In the genomic region with DNA sequence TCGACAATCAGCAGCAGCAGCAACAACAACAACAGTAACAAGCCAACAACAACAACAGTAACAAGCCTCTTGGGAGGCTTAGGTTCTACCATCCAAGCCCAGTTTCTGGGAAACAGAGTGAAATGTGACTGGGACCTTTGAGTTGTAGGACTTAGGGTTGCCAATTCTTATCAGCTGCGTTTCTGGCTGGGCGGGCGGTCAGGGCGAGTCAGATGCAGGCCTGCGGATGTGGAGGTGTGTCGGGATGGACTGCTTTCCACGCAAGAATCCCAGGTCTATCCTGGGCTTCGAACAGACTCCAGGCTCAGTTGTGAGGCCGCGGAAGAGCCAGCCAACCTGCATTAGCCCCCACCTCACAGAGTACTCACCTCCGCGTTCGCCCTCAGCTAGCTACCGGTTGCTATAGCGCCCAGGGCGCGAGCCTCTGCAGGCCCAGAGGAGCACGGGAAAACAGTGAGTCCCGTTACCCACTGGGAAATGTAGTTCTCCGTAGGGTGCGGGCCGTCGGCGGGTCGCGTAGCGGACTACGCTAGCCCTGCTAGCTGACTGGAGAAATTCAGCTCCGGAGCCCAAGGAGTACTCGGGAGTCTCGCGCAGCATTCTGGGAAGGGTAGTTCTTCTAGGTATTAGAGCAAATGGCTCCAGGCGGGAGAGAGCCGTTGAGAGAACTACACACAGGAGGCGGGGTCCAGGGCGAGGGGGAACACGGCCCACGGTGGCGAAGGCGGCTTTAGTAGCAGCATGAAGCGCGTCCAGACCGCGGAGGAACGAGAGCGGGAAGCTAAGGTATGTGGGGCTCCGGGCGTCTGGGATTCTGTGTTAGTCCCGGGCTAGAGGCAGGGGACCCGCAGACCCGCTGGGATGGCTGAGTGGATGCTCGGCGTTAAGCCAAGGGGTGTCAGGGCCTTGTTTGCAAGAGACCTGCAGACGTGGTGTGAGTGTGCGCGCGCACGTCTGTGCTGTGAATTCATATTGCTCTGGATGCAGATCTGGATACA, we compare ENCODE assay signal across 8 mouse cellular contexts. TPM values are rescaled to one million over a fixed set of nuclear protein-coding genes. Genes with fewer than 3 reads are reported as not detected.
A peak's percentile ranks its signal among the peaks of the same experiment; 100 is the strongest.
DNase-seq lines count a peak whose midpoint lies in the region; ATAC-seq lines count a peak whose summit lies in the region.

A gene (minus strand): TSS at position 428 of the 998 bp plus-strand sequence.
A gene (plus strand): TSS at position 691 of the 998 bp plus-strand sequence.

- DNase-seq in adrenal gland, adult (ENCODE audit: inconsistent age in 2 of 2, low spot score in 1 of 2): peak; percentile 97 to 99
- DNase-seq in embryo, embryonic 10.5 days (ENCODE audit: low spot score): peak; percentile 100
- peak; percentile 97 for DNase-seq in gastrocnemius, postnatal 14 days
- DNase-seq in left cerebral cortex, postnatal 10 days (ENCODE audit: extremely low spot score in 1 of 2, low spot score in 2 of 2): peak; percentile 98 to 99
- DNase-seq in right cerebral cortex, postnatal 25 days: peak; percentile 97
- peak; percentile 94 to 95 for DNase-seq in urinary bladder, postnatal 4 days (ENCODE audit: low spot score in 2 of 2)

- ATAC-seq in inflammation-experienced regulatory T-cells, adult 6 months: peak; percentile 97
- peak; percentile 98 for ATAC-seq in megakaryocyte-erythroid progenitor cell, adult 5-6 weeks (replicated peaks; ENCODE audit: low FRiP score, low TSS enrichment, poor library complexity, severe bottlenecking)

- intact Hi-C loops in gastrocnemius, postnatal 14 days (cut with DNase I; ENCODE audit: low total_unique reads): no loop called here
- intact Hi-C loops in left cerebral cortex, postnatal 10 days (cut with DNase I): no loop called here

RNA-seq across cellular contexts. Expression of the first gene that starts in this region (rescaled TPM):
- 1 to 10 TPM; 1.8 to 3.3 TPM for total RNA-seq in gastrocnemius, postnatal 14 days (2021)
- polyA plus RNA-seq in inflammation-experienced regulatory T-cells, adult 6 months (2017; shearing (Covaris generic)): 1 to 10 TPM; 1.8 to 3.8 (median 2.9) TPM
- total RNA-seq in left cerebral cortex, postnatal 10 days (2021): 10 to 100 TPM; 24.4 to 30.4 TPM
- 5.1 and 5.5 TPM in 2 replicates for total RNA-seq in megakaryocyte-erythroid progenitor cell, adult 5-6 weeks (2014; fragmentation: Nextera tagmentation)
- 8.6 and 9.1 TPM in 2 replicates for total RNA-seq in megakaryocyte-erythroid progenitor cell, adult 5-6 weeks (2017)

RNA-seq across cellular contexts. Expression of the second gene that starts in this region (rescaled TPM):
- total RNA-seq in gastrocnemius, postnatal 14 days (2021): 10 to 100 TPM; 84.9 to 96.5 TPM
- polyA plus RNA-seq in inflammation-experienced regulatory T-cells, adult 6 months (2017; shearing (Covaris generic)): 100 to 1,000 TPM in 1 of 3 experiments, 10 to 100 TPM in 2; 41.0 to 102 (median 94.5) TPM
- total RNA-seq in left cerebral cortex, postnatal 10 days (2021): 100 to 1,000 TPM; 122 to 128 TPM
- 52.5 and 53.8 TPM in 2 replicates for total RNA-seq in megakaryocyte-erythroid progenitor cell, adult 5-6 weeks (2014; fragmentation: Nextera tagmentation)
- total RNA-seq in megakaryocyte-erythroid progenitor cell, adult 5-6 weeks (2017): 22.2 and 24.6 TPM in 2 replicates

Comparison
In these comparisons a context has a peak if more than half of its experiments do, and no peak if none do; other contexts are left out.
1. Peak in every context shown above with its lines: DNase-seq and ATAC-seq.